Mouse (Mus musculus) heart, adult 2 months (tissue): ENCODE results near the gene Kdm4c. TPM values are rescaled to one million over a fixed set of nuclear protein-coding genes. Genes with fewer than 3 reads are reported as not detected.

Experiments used
- DNase-seq, 2 experiments: peaks; one replicate each; pipeline ENCODE4 v3.0.0; 2021
- H3K27ac ChIP-seq: fragments of 200-600 bp; 2 replicates; pipeline ENCODE4 v1.8.1; 2022
- H3K27me3 ChIP-seq: fragments of 200-500 bp; 2 replicates; pipeline ENCODE4 v1.6.1; 2012; ENCODE audit warnings: mild to moderate bottlenecking, low read length, inconsistent platforms, mixed read lengths; ENCODE audit not compliant: control insufficient read depth, insufficient read depth
- H3K36me3 ChIP-seq: fragments of 200-500 bp; 2 replicates; pipeline ENCODE4 v1.6.1; 2012; ENCODE audit warnings: low read length, inconsistent platforms; ENCODE audit not compliant: control insufficient read depth, insufficient read depth
- H3K4me1 ChIP-seq: fragments of 200-500 bp; 2 replicates; pipeline ENCODE4 v1.6.1; 2011; ENCODE audit warnings: low read length; ENCODE audit not compliant: control insufficient read depth, insufficient read depth
- H3K4me3 ChIP-seq: fragments of 200-600 bp; 2 replicates; pipeline ENCODE4 v1.8.1; 2022
- H3K79me2 ChIP-seq: fragments of 200-500 bp; replicated peaks from 2 replicates; pipeline ENCODE4 v1.6.1; 2012; ENCODE audit warnings: mild to moderate bottlenecking, inconsistent platforms, low read length, moderate library complexity, mixed read lengths; ENCODE audit not compliant: control insufficient read depth, insufficient read depth
- H3K9ac ChIP-seq: fragments of 200-500 bp; 2 replicates; pipeline ENCODE4 v1.6.1; 2012; ENCODE audit warnings: low read depth, mild to moderate bottlenecking, control low read depth, inconsistent platforms, low read length, mixed read lengths
- CTCF ChIP-seq: fragments of 200-600 bp; IDR thresholded peaks from 2 replicates; pipeline ENCODE4 v1.8.1; 2022; ENCODE audit warnings: antibody characterized with exemption, mild to moderate bottlenecking, moderate library complexity
- EP300 ChIP-seq: fragments of 200-500 bp; IDR thresholded peaks from 2 replicates; pipeline ENCODE4 v1.6.1; 2011; ENCODE audit warnings: low read depth, low read length, control low read depth; ENCODE audit not compliant: insufficient read depth
- POLR2A ChIP-seq: fragments of 200-500 bp; IDR thresholded peaks from 2 replicates; pipeline ENCODE4 v1.6.1; 2011; ENCODE audit warnings: mild to moderate bottlenecking, low read depth, low read length, control low read depth; ENCODE audit not compliant: insufficient read depth
- WGBS: fragments of 180-500 bp; shearing (Covaris S2); methylation state at CpG from one replicate; pipeline ENCODE4 v1.1.7; 2018; 5-methylcytosine and 5-hydroxymethylcytosine counted together
- intact Hi-C: fragments of 180-260 bp; cut with DNase I; formaldehyde crosslinking; loops from one replicate; pipeline ENCODE4 v1.15.1; 2025
- polyA plus RNA-seq: library from polyadenylated mRNA; depleted of rRNA; stranded (reverse); fragments of >200 nt; gene quantifications from 2 replicates; pipeline ENCODE4 v1.2.3, GENCODE M21; 2012; rRNA removed
- total RNA-seq, 2 experiments: library from RNA; stranded (reverse); gene quantifications; 2 replicates each; pipeline ENCODE4 v1.2.3; 2021

The Kdm4c gene
- total and polyA plus RNA-seq, 3 experiments, result 1.8 to 10.9 (median 10.8) TPM

DNA sequence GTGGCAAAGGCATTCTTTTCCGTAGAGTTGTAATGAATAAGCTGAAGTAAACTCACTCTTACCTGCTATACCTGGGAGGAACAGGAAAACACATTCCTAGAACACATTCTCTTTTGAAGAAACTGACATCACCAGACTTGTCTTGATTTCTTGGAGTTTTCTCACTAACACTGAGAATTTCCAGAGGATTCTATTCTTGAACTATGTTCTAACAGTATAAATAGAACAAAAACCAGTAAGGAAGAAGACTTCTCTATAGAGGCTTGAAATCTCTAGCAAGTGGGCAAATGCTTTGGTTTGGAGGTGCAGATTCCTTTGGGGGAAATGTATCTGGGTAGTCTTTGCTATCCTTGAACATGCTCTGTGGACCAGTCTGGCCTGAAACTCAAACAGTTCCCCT is 166.4 kb downstream of the Kdm4c start:
- no peak for TF ChIP-seq EP300
- no peak for TF ChIP-seq POLR2A
- no peak for TF ChIP-seq CTCF

DNA sequence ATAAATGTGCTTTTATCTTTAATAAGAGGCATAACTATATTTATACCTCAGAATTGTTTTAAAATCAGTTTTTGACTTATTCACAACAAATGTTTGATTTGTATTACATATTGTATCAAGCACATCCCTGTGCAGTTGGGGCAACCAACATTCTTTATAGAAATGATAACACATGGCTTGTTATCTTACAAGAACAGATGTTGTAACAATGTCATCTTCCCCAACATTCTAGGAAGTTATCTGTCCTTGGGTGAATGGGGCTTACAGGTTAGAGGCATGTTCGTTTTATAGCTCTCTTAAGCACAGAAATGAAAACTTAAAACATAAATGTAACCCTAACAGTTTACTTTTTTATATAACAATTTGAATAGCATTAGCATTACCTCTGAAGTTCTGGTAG is 177.5 kb downstream of the Kdm4c start:
- intact Hi-C loops, result no loop called here
- no peaks in the 10 kb centered on the region for H3K27me3 ChIP-seq
- WGBS, result 35% methylated on average over 1 of the region's 1 CpGs
- H3K36me3 ChIP-seq, result no peaks in the 10 kb centered on the region
- H3K79me2 ChIP-seq, result no peaks in the 10 kb centered on the region
- H3K27ac ChIP-seq, result no peak overlapping the region
- no peak for DNase-seq
- TF ChIP-seq EP300 (no peak), CTCF (no peak), POLR2A (no peak)
- H3K4me1 ChIP-seq, result no peaks in the 10 kb centered on the region
- no peak overlapping the region for H3K4me3 ChIP-seq
- no peak overlapping the region for H3K9ac ChIP-seq

More for the DNA sequence above, 166.4 kb downstream of the Kdm4c start:
- no peak for DNase-seq
- Histone ChIP-seq H3K79me2 (no peaks in the 10 kb centered on the region), H3K9ac (no peak overlapping the region), H3K4me1 (no peaks in the 10 kb centered on the region), H3K27me3 (no peaks in the 10 kb centered on the region), H3K27ac (no peak overlapping the region), H3K36me3 (peaks cover 3% of the 10 kb centered on the region), H3K4me3 (no peak overlapping the region)
- intact Hi-C loops, result no loop called here
- WGBS, result 86% methylated on average over 1 of the region's 1 CpGs

Other genes with a start within 250 kb of the Kdm4c start
- gene Frmd3, start 229.1 kb upstream of the Kdm4c start, total RNA-seq, result under 1 TPM in 1 of 2 experiments, not detected in 1; 0.14 TPM
- gene Frmd3, start 229.1 kb upstream of the Kdm4c start, polyA plus RNA-seq, result 0.04 TPM in 1 of 2 replicates, not detected in the other